Mouse (Mus musculus) midbrain, embryonic 11.5 days (tissue): ENCODE data around the gene Gjd3. TPM values are rescaled to one million over a fixed set of nuclear protein-coding genes. Genes with fewer than 3 reads are reported as not detected.

Source experiments
- ATAC-seq: fragments of 200-750 bp; cut with Nextera tagmentation; 2 replicates; pipeline ENCODE4 v1.8.0; 2017; ENCODE audit warnings: moderate TSS enrichment, moderate library complexity; ENCODE audit not compliant: low FRiP score
- DNase-seq: peaks from one replicate; pipeline ENCODE4 v3.0.0; 2015; ENCODE audit warnings: low spot score; ENCODE audit errors: missing footprints
- H3K27ac ChIP-seq: fragments of 300-500 bp; sonication (generic); 2 replicates; pipeline ENCODE4 v1.5.1; 2014; ENCODE audit warnings: low read depth, low read length
- H3K27me3 ChIP-seq: fragments of 300-500 bp; sonication (generic); 2 replicates; pipeline ENCODE4 v1.6.1; 2014; ENCODE audit warnings: mild to moderate bottlenecking, low read length, moderate library complexity, mixed read lengths; ENCODE audit not compliant: control insufficient read depth, insufficient read depth
- H3K36me3 ChIP-seq: fragments of 300-500 bp; sonication (generic); 2 replicates; pipeline ENCODE4 v1.6.1; 2014; ENCODE audit warnings: mild to moderate bottlenecking, low read length, moderate library complexity, mixed read lengths; ENCODE audit not compliant: control insufficient read depth, insufficient read depth
- H3K4me1 ChIP-seq: fragments of 300-500 bp; sonication (generic); 2 replicates; pipeline ENCODE4 v1.6.1; 2014; ENCODE audit warnings: low read length; ENCODE audit not compliant: control insufficient read depth, insufficient read depth
- H3K4me2 ChIP-seq: fragments of 300-500 bp; sonication (generic); 2 replicates; pipeline ENCODE4 v1.6.1; 2014; ENCODE audit warnings: mild to moderate bottlenecking, moderate library complexity
- H3K4me3 ChIP-seq: fragments of 300-500 bp; sonication (generic); 2 replicates; pipeline ENCODE4 v1.5.1; 2014; ENCODE audit warnings: low read depth, low read length
- H3K9ac ChIP-seq: fragments of 300-500 bp; sonication (generic); 2 replicates; pipeline ENCODE4 v1.6.1; 2014; ENCODE audit warnings: low read length
- H3K9me3 ChIP-seq: fragments of 300-500 bp; sonication (generic); 2 replicates; pipeline ENCODE4 v1.6.1; 2016; ENCODE audit warnings: low read length; ENCODE audit not compliant: control insufficient read depth
- WGBS: fragments of 180-500 bp; shearing (Covaris S2); extraction: QIAGEN DNeasy Blood & Tissue Kit; methylation state at CpG from one replicate; pipeline ENCODE4 v1.1.7; 2014; 5-methylcytosine and 5-hydroxymethylcytosine counted together
- polyA plus RNA-seq: library from polyadenylated mRNA; unstranded; fragments of >200 nt; fragmentation: Nextera tagmentation; extraction: Ambion mirVana; gene quantifications from 2 replicates; pipeline ENCODE4 v1.2.1, GENCODE M21; 2014

Gjd3 gene
- polyA plus RNA-seq, 1 experiment from 2014 or later = not detected

GRCm38 (mm10) chr11:98944897-98945604 is 37.8 kb downstream of the Gjd3 start:
- no peak overlapping the region for H3K4me2 ChIP-seq
- DNase-seq (no peak), ATAC-seq (no peak)
- WGBS = 10% methylated on average over 11 of the region's 11 CpGs
- no peaks in the 10 kb centered on the region for H3K27me3 ChIP-seq
- no peak overlapping the region for H3K4me3 ChIP-seq
- H3K9ac ChIP-seq = peak overlapping the region; percentile 14; the same call in 1 of the 2 replicates
- no peaks in the 10 kb centered on the region for H3K36me3 ChIP-seq
- H3K9me3 ChIP-seq = no peaks in the 10 kb centered on the region
- H3K27ac ChIP-seq = no peak overlapping the region
- H3K4me1 ChIP-seq = peaks cover 45% of the 10 kb centered on the region

GRCm38 (mm10) chr11:98943741-98944461 is 38.9 kb downstream of the Gjd3 start:
- peaks cover 52% of the 10 kb centered on the region for H3K4me1 ChIP-seq
- H3K9me3 ChIP-seq = no peaks in the 10 kb centered on the region
- H3K27ac ChIP-seq = peak overlapping the region; percentile 14; the same call in 1 of the 2 replicates
- no peaks in the 10 kb centered on the region for H3K36me3 ChIP-seq
- H3K4me2 ChIP-seq = no peak overlapping the region
- WGBS = 33% methylated on average over 14 of the region's 14 CpGs
- no peak for ATAC-seq
- no peaks in the 10 kb centered on the region for H3K27me3 ChIP-seq
- H3K9ac ChIP-seq = no peak overlapping the region; the same call in 1 of the 2 replicates
- no peak overlapping the region for H3K4me3 ChIP-seq
- DNase-seq = no peak

- no peak for ATAC-seq
- H3K4me1 ChIP-seq = peaks cover 59% of the 10 kb centered on the region
Observed at GRCm38 (mm10) chr11:98942923-98943641, 39.7 kb downstream of the Gjd3 start.

GRCm38 (mm10) chr11:98942555-98942922 is 40.3 kb downstream of the Gjd3 start:
- Histone ChIP-seq H3K27me3 (no peaks in the 10 kb centered on the region), H3K9ac (peak overlapping the region; percentile 67; the same call in 1 of the 2 replicates), H3K27ac (peak overlapping the region; percentile 57), H3K4me2 (peak overlapping the region; percentile 80), H3K9me3 (no peaks in the 10 kb centered on the region), H3K4me3 (peak overlapping the region; percentile 45), H3K4me1 (peaks cover 65% of the 10 kb centered on the region), H3K36me3 (no peaks in the 10 kb centered on the region)
- 67% methylated on average over 3 of the region's 3 CpGs for WGBS
- ATAC-seq = no peak
- DNase-seq = no peak

More at GRCm38 (mm10) chr11:98942923-98943641, 39.7 kb downstream of the Gjd3 start:
- Histone ChIP-seq H3K27ac (peak overlapping the region; percentile 57; the same call in 1 of the 2 replicates), H3K4me3 (no peak overlapping the region), H3K4me2 (peak overlapping the region; percentile 80; the same call in 1 of the 2 replicates), H3K36me3 (no peaks in the 10 kb centered on the region), H3K9ac (no peak overlapping the region), H3K9me3 (no peaks in the 10 kb centered on the region), H3K27me3 (no peaks in the 10 kb centered on the region)
- 88% methylated on average over 8 of the region's 8 CpGs for WGBS
- DNase-seq = no peak

GRCm38 (mm10) chr11:98941826-98942550 is 40.8 kb downstream of the Gjd3 start:
- no peaks in the 10 kb centered on the region for H3K27me3 ChIP-seq
- DNase-seq (peak; percentile 98), ATAC-seq (peak; percentile 65)
- 4% methylated on average over 15 of the region's 15 CpGs for WGBS
- peak overlapping the region; percentile 67 for H3K9ac ChIP-seq
- no peaks in the 10 kb centered on the region for H3K9me3 ChIP-seq
- H3K27ac ChIP-seq = peak overlapping the region; percentile 57; the same call in 1 of the 2 replicates
- peaks cover 67% of the 10 kb centered on the region for H3K4me1 ChIP-seq
- H3K4me3 ChIP-seq = peak overlapping the region; percentile 45
- peak overlapping the region; percentile 80 for H3K4me2 ChIP-seq
- H3K36me3 ChIP-seq = no peaks in the 10 kb centered on the region

GRCm38 (mm10) chr11:98941341-98941825 is 41.4 kb downstream of the Gjd3 start:
- H3K9me3 ChIP-seq = no peaks in the 10 kb centered on the region
- H3K27ac ChIP-seq = peak overlapping the region; percentile 57; the same call in 1 of the 2 replicates
- 5% methylated on average over 12 of the region's 12 CpGs for WGBS
- no peaks in the 10 kb centered on the region for H3K36me3 ChIP-seq
- H3K4me2 ChIP-seq = peak overlapping the region; percentile 80
- DNase-seq (peak; percentile 92), ATAC-seq (no peak; the same call in 1 of the 2 replicates)
- peak overlapping the region; percentile 67 for H3K9ac ChIP-seq
- H3K27me3 ChIP-seq = no peaks in the 10 kb centered on the region
- peak overlapping the region; percentile 45 for H3K4me3 ChIP-seq
- peaks cover 73% of the 10 kb centered on the region for H3K4me1 ChIP-seq

GRCm38 (mm10) chr11:98940776-98941175 is 42.0 kb downstream of the Gjd3 start:
- ATAC-seq (no peak), DNase-seq (no peak)

GRCm38 (mm10) chr11:98939953-98940641 is 42.7 kb downstream of the Gjd3 start:
- Histone ChIP-seq H3K4me2 (peak overlapping the region; percentile 2; the same call in 1 of the 2 replicates), H3K4me1 (peaks cover 74% of the 10 kb centered on the region), H3K4me3 (no peak overlapping the region), H3K27me3 (peaks cover 8% of the 10 kb centered on the region), H3K27ac (no peak overlapping the region), H3K36me3 (no peaks in the 10 kb centered on the region), H3K9me3 (no peaks in the 10 kb centered on the region), H3K9ac (no peak overlapping the region)
- ATAC-seq (no peak), DNase-seq (no peak)
- 54% methylated on average over 11 of the region's 11 CpGs for WGBS

More at GRCm38 (mm10) chr11:98940776-98941175, 42.0 kb downstream of the Gjd3 start:
- peaks cover 79% of the 10 kb centered on the region for H3K4me1 ChIP-seq
- H3K9ac ChIP-seq = peak overlapping the region; percentile 67
- H3K4me2 ChIP-seq = peak overlapping the region; percentile 80
- H3K4me3 ChIP-seq = peak overlapping the region; percentile 45; the same call in 1 of the 2 replicates
- H3K27me3 ChIP-seq = peaks cover 5% of the 10 kb centered on the region; the same call in 1 of the 2 replicates
- no peaks in the 10 kb centered on the region for H3K9me3 ChIP-seq
- H3K36me3 ChIP-seq = no peaks in the 10 kb centered on the region
- no peak overlapping the region for H3K27ac ChIP-seq
- 32% methylated on average over 3 of the region's 3 CpGs for WGBS
